Mouse (Mus musculus): ENCODE data around the gene Cpt1a.

The Cpt1a gene

DNA sequence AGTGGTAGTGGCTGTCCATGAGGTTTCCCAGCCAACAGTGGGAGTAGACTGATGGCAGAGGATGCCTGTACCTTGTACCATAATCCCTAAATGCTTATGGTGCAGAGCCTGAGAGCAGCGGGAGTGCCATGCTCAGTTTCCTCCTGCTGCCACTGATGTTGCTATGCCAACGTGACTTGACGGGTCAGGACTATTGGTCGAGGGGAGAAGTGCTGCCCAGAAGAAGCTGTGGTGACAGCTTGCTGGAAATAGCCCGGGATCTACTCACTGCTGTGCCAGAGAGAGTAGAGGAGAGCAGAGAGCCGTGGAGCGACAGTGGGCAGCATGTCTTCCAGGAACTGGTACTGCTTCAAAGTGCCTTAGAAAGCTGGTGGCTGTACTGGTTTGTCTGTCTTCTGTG, 79.8 kb downstream of the Cpt1a start:
- in situ Hi-C loops (cut with MboI; ENCODE audit: low pct_unique_long_range_greater_than_20kb in 1 of 2, low sequenced_read_pairs in 2 of 2, unreplicated experiment in 1 of 2), result no loop called here

GRCm38 (mm10) chr19:3402390-3402789, 80.3 kb downstream of the Cpt1a start:
- in situ Hi-C loops (cut with MboI; ENCODE audit: low pct_unique_long_range_greater_than_20kb in 1 of 2, low sequenced_read_pairs in 2 of 2, unreplicated experiment in 1 of 2), result no loop called here

- in situ Hi-C loops (cut with MboI; ENCODE audit: low pct_unique_long_range_greater_than_20kb in 1 of 2, low sequenced_read_pairs in 2 of 2, unreplicated experiment in 1 of 2), result no loop called here
These were observed 81.9 kb downstream of the Cpt1a start for GRCm38 (mm10) chr19:3404030-3404429.

GRCm38 (mm10) chr19:3405531-3406281, 83.6 kb downstream of the Cpt1a start:
- in situ Hi-C loops (cut with MboI; ENCODE audit: low pct_unique_long_range_greater_than_20kb in 1 of 2, low sequenced_read_pairs in 2 of 2, unreplicated experiment in 1 of 2), result no loop called here

DNA sequence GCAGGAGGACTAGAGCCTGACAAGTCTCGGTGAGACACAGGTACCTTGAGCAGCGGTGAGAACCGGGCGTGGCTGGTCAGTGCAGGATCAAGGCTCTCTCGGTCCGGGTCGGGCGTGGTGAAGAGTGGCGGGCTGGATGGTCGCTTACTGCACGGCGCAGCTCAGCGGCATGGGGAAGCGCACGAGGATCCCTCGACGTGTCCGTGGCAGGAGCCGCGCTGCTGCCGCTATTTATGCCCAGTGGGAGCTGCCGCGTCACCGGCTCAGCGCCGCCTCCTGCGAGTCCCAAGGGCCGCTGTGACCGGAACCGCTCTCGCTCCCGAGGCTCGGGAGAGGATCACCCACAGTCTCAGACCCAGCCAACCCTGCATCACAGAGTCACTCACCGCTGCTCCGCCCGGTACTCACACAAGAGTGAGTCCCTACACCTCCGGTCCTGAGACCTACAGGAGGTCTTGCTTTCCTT, 92.2 kb downstream of the Cpt1a start, which contains the start of gene Gal:
Gal (minus strand) TSS at position 277 of the 466 bp plus-strand sequence.
- in situ Hi-C loops (cut with MboI; ENCODE audit: low pct_unique_long_range_greater_than_20kb in 1 of 2, low sequenced_read_pairs in 2 of 2, unreplicated experiment in 1 of 2), result no loop called here

DNA sequence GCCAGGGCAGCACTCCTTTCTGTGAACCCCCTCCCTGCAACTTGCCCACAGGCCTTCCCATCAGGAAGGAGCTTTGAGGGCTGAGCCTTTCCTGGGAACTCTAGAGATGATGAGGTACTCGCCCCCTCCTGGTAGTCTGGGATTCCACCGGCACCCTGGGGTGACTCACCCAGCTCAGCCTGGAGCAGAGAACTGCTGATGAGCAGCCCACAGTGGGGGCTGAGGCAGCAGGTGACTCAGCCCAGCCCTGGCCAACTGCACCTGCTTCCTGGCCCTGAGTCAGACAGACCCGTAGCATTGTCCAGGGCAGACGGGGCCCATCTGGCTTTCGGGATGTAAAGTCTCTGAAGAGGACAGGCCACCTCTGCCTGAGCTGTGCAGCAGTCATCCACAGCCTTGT, 97.1 kb downstream of the Cpt1a start:
- in situ Hi-C loops (cut with MboI; ENCODE audit: low pct_unique_long_range_greater_than_20kb in 1 of 2, low sequenced_read_pairs in 2 of 2, unreplicated experiment in 1 of 2), result no loop called here

DNA sequence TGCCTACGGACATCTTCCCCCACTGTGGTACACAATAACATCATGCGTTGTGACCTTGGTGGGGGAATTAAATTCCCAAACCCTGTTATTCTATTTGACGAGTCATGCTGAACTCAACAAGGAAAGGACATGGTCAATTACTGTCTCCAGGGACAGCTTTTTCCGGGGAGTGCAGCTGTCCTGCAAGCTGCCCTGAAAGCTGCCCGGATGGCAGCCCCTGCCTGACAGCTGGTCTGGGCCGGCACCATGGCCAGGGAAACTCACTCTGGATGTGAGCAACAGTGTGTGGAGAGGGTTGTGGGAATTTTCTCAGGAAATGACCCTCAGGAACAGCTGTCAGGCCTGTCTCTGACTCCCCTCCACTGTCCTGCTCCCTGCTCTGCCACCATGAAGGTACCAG, 100.4 kb downstream of the Cpt1a start:
- in situ Hi-C loops (cut with MboI; ENCODE audit: low pct_unique_long_range_greater_than_20kb in 1 of 2, low sequenced_read_pairs in 2 of 2, unreplicated experiment in 1 of 2), result no loop called here

- in situ Hi-C loops (cut with MboI; ENCODE audit: low pct_unique_long_range_greater_than_20kb in 1 of 2, low sequenced_read_pairs in 2 of 2, unreplicated experiment in 1 of 2), result no loop called here
These were observed 100.8 kb downstream of the Cpt1a start for GRCm38 (mm10) chr19:3422981-3423380.

DNA sequence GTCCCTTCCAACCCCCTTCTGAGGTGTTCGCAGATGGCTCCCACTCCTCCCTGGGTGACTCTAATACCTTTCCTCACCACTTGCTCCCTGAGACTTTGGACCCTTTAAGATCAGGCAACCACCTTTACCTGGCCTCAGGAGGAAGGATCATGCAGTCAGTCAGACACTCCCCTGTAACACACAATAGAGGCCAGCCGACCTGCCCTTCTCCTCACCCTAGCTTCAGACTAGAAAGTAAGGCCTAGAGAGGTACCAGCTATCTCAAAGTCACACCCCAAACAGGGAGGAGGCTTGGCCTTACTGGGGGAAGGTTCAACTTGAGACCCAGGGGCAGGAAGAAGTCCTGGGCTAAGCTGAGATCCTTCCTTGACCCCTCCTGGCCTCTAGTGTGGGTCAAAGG, 102.1 kb downstream of the Cpt1a start:
- in situ Hi-C loops (cut with MboI; ENCODE audit: low pct_unique_long_range_greater_than_20kb in 1 of 2, low sequenced_read_pairs in 2 of 2, unreplicated experiment in 1 of 2), result no loop called here

GRCm38 (mm10) chr19:3428057-3428830, 106.1 kb downstream of the Cpt1a start:
- in situ Hi-C loops (cut with MboI; ENCODE audit: low pct_unique_long_range_greater_than_20kb in 1 of 2, low sequenced_read_pairs in 2 of 2, unreplicated experiment in 1 of 2), result no loop called here

DNA sequence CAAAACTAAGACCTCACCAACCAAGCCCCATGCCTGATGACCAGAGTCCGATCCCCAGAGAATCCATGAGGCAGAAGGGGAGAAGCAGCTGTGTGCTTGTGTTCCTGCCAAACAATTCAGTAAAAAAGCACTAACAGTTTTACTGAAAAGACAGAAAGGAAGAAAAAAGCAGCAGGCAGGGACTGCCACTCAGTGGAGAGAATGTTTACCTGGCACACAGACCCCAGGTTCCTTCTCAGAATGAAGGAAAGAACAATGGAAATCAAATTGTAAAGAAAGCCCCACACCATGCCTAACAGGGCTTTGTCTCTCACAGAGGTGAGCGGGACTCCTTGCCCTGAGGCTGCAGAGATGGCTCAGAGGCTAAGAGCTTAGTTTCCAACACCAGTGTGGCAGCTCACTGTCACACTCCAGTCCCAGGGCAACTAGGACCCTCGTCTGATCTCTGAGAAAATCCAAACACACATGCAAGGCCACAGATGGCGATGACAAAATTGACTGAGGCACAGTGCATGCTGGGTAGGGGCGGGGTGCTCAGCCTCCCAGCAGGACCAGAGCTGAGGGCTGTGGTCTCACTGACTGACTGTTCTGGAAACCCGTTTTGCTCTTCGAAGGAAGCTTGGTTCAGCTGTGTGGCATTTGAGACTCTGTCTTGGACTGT, 107.2 kb downstream of the Cpt1a start:
- in situ Hi-C loops (cut with MboI; ENCODE audit: low pct_unique_long_range_greater_than_20kb in 1 of 2, low sequenced_read_pairs in 2 of 2, unreplicated experiment in 1 of 2), result no loop called here

GRCm38 (mm10) chr19:3431066-3431465, 108.9 kb downstream of the Cpt1a start:
- in situ Hi-C loops (cut with MboI; ENCODE audit: low pct_unique_long_range_greater_than_20kb in 1 of 2, low sequenced_read_pairs in 2 of 2, unreplicated experiment in 1 of 2), result loop anchor here in 1 of 2 experiments (10.0 kb wide), 1 partner anchor 116 kb away; no protein-coding TSS in a partner anchor

- in situ Hi-C loops (cut with MboI; ENCODE audit: low pct_unique_long_range_greater_than_20kb in 1 of 2, low sequenced_read_pairs in 2 of 2, unreplicated experiment in 1 of 2), result loop anchor here in 1 of 2 experiments (10.0 kb wide), 1 partner anchor 117 kb away; no protein-coding TSS in a partner anchor
These were observed 109.8 kb downstream of the Cpt1a start for GRCm38 (mm10) chr19:3431969-3432368.

GRCm38 (mm10) chr19:3434124-3434523, 112.0 kb downstream of the Cpt1a start:
- in situ Hi-C loops (cut with MboI; ENCODE audit: low pct_unique_long_range_greater_than_20kb in 1 of 2, low sequenced_read_pairs in 2 of 2, unreplicated experiment in 1 of 2), result loop anchor here in 1 of 2 experiments (10.0 kb wide), 1 partner anchor 119 kb away; no protein-coding TSS in a partner anchor

DNA sequence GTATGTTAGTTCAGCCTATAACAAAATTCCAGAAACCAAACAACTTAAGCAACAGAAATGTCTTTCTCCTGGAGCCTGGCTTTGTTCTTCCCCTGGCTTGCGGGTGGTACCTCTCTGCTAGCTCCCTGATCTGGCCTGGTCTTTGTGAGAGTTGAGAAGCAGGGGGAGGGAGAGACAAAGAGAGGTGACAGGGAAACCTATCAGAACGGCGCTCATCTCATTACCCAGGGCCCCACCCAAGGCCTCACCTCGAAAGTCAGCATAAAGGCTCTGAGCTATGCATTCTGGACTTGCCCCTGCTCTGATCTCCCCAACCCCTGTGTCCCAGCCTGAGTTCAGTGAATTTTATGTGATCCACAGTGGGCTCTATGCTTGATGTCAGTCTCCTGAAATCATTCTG, 112.5 kb downstream of the Cpt1a start:
- in situ Hi-C loops (cut with MboI; ENCODE audit: low pct_unique_long_range_greater_than_20kb in 1 of 2, low sequenced_read_pairs in 2 of 2, unreplicated experiment in 1 of 2), result loop anchor here in 1 of 2 experiments (5.0 to 10.0 kb wide), 2 partner anchors 37 to 120 kb away; no protein-coding TSS in a partner anchor

Data from mouse embryonic stem cell (cell line).